Mouse (Mus musculus) erythroblast, embryonic 14.5 days (primary cell): ENCODE results near the gene Pcp2. TPM values are rescaled to one million over a fixed set of nuclear protein-coding genes. Genes with fewer than 3 reads are reported as not detected.
A peak's percentile ranks its signal among the peaks of the same experiment; 100 is the strongest.

Experiments used
- H3K27me3 ChIP-seq: 2 replicates; pipeline ENCODE4 v1.6.1; 2012; ENCODE audit warnings: inconsistent platforms; ENCODE audit not compliant: control insufficient read depth
- H3K36me3 ChIP-seq: 2 replicates; pipeline ENCODE4 v1.6.1; 2012; ENCODE audit warnings: mild to moderate bottlenecking, inconsistent platforms; ENCODE audit not compliant: control insufficient read depth
- H3K4me1 ChIP-seq: 2 replicates; pipeline ENCODE4 v1.6.1; 2012; ENCODE audit warnings: inconsistent platforms; ENCODE audit not compliant: control insufficient read depth
- H3K4me3 ChIP-seq: replicated peaks from 2 replicates; pipeline ENCODE3; 2012; ENCODE audit warnings: moderate library complexity, mild to moderate bottlenecking, inconsistent platforms
- H3K9me3 ChIP-seq: 2 replicates; pipeline ENCODE4 v1.6.1; 2012; ENCODE audit warnings: low read length, inconsistent platforms, mixed read lengths; ENCODE audit not compliant: control insufficient read depth
- GATA1 ChIP-seq: IDR thresholded peaks from 2 replicates; pipeline ENCODE4 v1.6.1; 2012; ENCODE audit warnings: low read length, inconsistent platforms, mixed read lengths
- TAL1 ChIP-seq: IDR thresholded peaks from 3 replicates; pipeline ENCODE4 v1.6.1; 2012; ENCODE audit warnings: low read length, inconsistent platforms, mixed read lengths
- polyA plus RNA-seq: library from polyadenylated mRNA; stranded (reverse); fragments of >175 nt; gene quantifications from 2 replicates; pipeline ENCODE4 v1.2.3, GENCODE M21; 2012

Gene Pcp2
- polyA plus RNA-seq, 1 experiment = not detected

DNA sequence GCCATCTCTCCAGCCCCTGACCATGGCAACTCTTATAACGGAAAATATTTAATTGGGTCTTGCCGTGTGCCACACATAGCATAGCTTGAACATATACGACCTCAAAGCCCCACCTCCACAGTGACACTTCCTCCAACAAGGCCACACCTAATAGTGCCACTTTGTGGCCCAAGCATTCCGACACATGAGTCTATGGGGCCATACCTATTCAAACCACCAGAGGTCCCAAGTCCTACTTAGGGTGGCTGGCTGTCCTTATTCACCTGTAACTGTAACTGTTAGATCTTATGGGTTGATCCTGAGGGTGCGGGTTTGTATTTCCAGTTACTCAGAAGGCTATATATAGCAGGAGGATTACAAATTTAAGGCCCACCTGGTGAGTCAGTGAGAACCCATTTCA is 2.7 kb upstream of the Pcp2 start:
- no peak overlapping the region for H3K4me3 ChIP-seq
- H3K36me3 ChIP-seq = peaks cover 15% of the 10 kb centered on the region
- H3K4me1 ChIP-seq = peaks cover 22% of the 10 kb centered on the region
- peaks cover 22% of the 10 kb centered on the region for H3K27me3 ChIP-seq
- no peak for TF ChIP-seq TAL1
- no peak for TF ChIP-seq GATA1
- no peaks in the 10 kb centered on the region for H3K9me3 ChIP-seq

GRCm38 (mm10) chr8:3626971-3627370 is 1.6 kb upstream of the Pcp2 start:
- H3K27me3 ChIP-seq = peaks cover 22% of the 10 kb centered on the region
- TF ChIP-seq TAL1 (no peak), GATA1 (no peak)
- H3K4me3 ChIP-seq = no peak overlapping the region
- H3K9me3 ChIP-seq = no peaks in the 10 kb centered on the region
- H3K4me1 ChIP-seq = peaks cover 25% of the 10 kb centered on the region
- peaks cover 10% of the 10 kb centered on the region for H3K36me3 ChIP-seq

GRCm38 (mm10) chr8:3622119-3622518 is 3.2 kb downstream of the Pcp2 start:
- no peaks in the 10 kb centered on the region for H3K9me3 ChIP-seq
- H3K4me3 ChIP-seq = peak overlapping the region; percentile 78
- H3K36me3 ChIP-seq = peaks cover 35% of the 10 kb centered on the region
- TF ChIP-seq GATA1 = no peak
- TF ChIP-seq TAL1 = no peak
- H3K27me3 ChIP-seq = no peaks in the 10 kb centered on the region
- H3K4me1 ChIP-seq = peaks cover 31% of the 10 kb centered on the region

- peaks cover 31% of the 10 kb centered on the region for H3K4me1 ChIP-seq
- peaks cover 42% of the 10 kb centered on the region for H3K36me3 ChIP-seq
- H3K27me3 ChIP-seq = no peaks in the 10 kb centered on the region
- peak within 1 kb of the TSS; percentile 78 for H3K4me3 ChIP-seq
- H3K9me3 ChIP-seq = no peaks in the 10 kb centered on the region
- no peak for TF ChIP-seq TAL1
- TF ChIP-seq GATA1 = no peak
Observed at GRCm38 (mm10) chr8:3621199-3621970, 4.0 kb downstream of the Pcp2 start, which contains the start of the genes Xab2 and Pet100. Xab2 (minus strand) TSS chr8:3621316. Pet100 (plus strand) TSS chr8:3621548.

- peaks cover 80% of the 10 kb centered on the region for H3K36me3 ChIP-seq
- no peak for TF ChIP-seq TAL1
- H3K4me1 ChIP-seq = peaks cover 5% of the 10 kb centered on the region; the same call in 1 of the 2 replicates
Observed at GRCm38 (mm10) chr8:3609816-3610150, 15.6 kb downstream of the Pcp2 start.

GRCm38 (mm10) chr8:3609046-3609815 is 16.1 kb downstream of the Pcp2 start:
- no peak for TF ChIP-seq TAL1
- no peak for TF ChIP-seq GATA1
- H3K27me3 ChIP-seq = no peaks in the 10 kb centered on the region
- peaks cover 5% of the 10 kb centered on the region; the same call in 1 of the 2 replicates for H3K4me1 ChIP-seq
- H3K36me3 ChIP-seq = peaks cover 79% of the 10 kb centered on the region
- H3K4me3 ChIP-seq = no peak overlapping the region
- H3K9me3 ChIP-seq = no peaks in the 10 kb centered on the region

More at GRCm38 (mm10) chr8:3609816-3610150, 15.6 kb downstream of the Pcp2 start:
- Histone ChIP-seq H3K9me3 (no peaks in the 10 kb centered on the region), H3K27me3 (no peaks in the 10 kb centered on the region), H3K4me3 (no peak overlapping the region)

DNA sequence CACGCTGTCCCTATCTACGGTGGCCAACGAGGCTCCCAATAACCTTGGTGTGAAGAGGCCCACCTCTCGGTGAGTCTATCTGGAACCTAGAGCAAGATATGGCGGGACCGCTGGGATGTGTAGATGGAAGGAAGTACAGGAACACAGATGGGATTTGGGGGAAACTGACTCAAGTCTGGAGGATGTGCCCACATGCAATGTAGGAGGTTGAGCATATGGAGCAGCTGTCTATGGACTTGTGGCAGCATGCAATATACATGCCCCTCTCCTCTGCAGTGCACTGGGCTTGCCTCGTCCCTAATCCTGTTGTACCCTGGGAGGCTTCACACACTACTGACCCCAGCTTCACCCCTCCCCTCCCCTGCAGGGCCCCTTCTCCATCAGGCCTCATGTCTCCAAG is 17.5 kb downstream of the Pcp2 start:
- Histone ChIP-seq H3K36me3 (peaks cover 78% of the 10 kb centered on the region), H3K9me3 (no peaks in the 10 kb centered on the region), H3K27me3 (no peaks in the 10 kb centered on the region), H3K4me1 (peaks cover 5% of the 10 kb centered on the region; the same call in 1 of the 2 replicates), H3K4me3 (no peak overlapping the region)
- no peak for TF ChIP-seq TAL1
- no peak for TF ChIP-seq GATA1

GRCm38 (mm10) chr8:3606593-3606992 is 18.8 kb downstream of the Pcp2 start:
- H3K27me3 ChIP-seq = no peaks in the 10 kb centered on the region
- no peak for TF ChIP-seq TAL1
- TF ChIP-seq GATA1 = no peak
- no peaks in the 10 kb centered on the region for H3K9me3 ChIP-seq
- H3K4me3 ChIP-seq = no peak overlapping the region
- peaks cover 73% of the 10 kb centered on the region for H3K36me3 ChIP-seq
- H3K4me1 ChIP-seq = peaks cover 5% of the 10 kb centered on the region; the same call in 1 of the 2 replicates

DNA sequence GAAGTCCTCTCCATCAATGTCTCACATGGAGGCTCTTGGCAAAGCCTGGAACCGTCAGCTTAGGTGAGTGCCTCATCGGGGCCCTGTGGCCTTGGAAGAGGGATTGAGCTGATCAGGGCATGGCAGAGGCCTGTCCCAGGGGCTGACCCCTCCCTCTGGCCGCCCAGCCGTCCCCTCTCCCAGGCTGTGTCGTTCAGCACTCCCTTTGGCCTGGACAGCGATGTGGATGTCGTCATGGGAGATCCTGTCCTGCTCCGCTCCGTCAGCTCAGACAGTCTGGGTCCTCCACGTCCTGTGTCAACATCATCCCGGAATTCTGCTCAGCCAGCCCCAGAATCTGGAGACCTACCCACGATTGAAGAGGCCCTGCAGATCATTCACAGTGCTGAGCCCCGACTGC is 21.9 kb downstream of the Pcp2 start:
- Histone ChIP-seq H3K27me3 (no peaks in the 10 kb centered on the region), H3K9me3 (no peaks in the 10 kb centered on the region), H3K4me1 (peaks cover 5% of the 10 kb centered on the region; the same call in 1 of the 2 replicates), H3K36me3 (peaks cover 53% of the 10 kb centered on the region), H3K4me3 (no peak overlapping the region)
- no peak for TF ChIP-seq GATA1
- no peak for TF ChIP-seq TAL1
